Comparison of ENCODE assay signal across 13 mouse cellular contexts in genomic region chr17:35550143-35550494, GRCm38 (mm10). TPM values are rescaled to one million over a fixed set of nuclear protein-coding genes. Genes with fewer than 3 reads are reported as not detected.
DNase-seq lines count a peak whose midpoint lies in the region; ATAC-seq and TF ChIP-seq lines count a peak whose summit lies in the region.
"Had no signal": no experiment of that assay in that cellular context is flagged by ENCODE, and none has a peak within 500 bp of the region (broad histone marks: within the 10 kb centered on the region; RNA-seq: fewer than 3 reads in every experiment).

No protein-coding gene starts in this region.

- TF ChIP-seq CTCF in layer of hippocampus, adult 2 months (conservative IDR thresholded peaks at IDR 0.05), result peak; percentile 50
- TF ChIP-seq CTCF in ES-Bruce4 (IDR thresholded peaks at IDR 0.05; ENCODE audit: low read depth, low read length), result peak; percentile 2

- no peak overlapping the region for H3K4me3 ChIP-seq in heart, embryonic 11.5 days (ENCODE audit: low read depth, low read length)
- no peak overlapping the region for H3K4me3 ChIP-seq in layer of hippocampus, adult 2 months
- no peak overlapping the region for H3K4me3 ChIP-seq in ES-Bruce4 (ENCODE audit: low read depth, low read length)
- H3K4me3 ChIP-seq in intestine, embryonic 16.5 days (ENCODE audit: low read length), result no peak overlapping the region
- H3K4me3 ChIP-seq: embryonic facial prominence, embryonic 12.5 days had no signal

- no peak for TF ChIP-seq POLR2A in ES-Bruce4 (IDR thresholded peaks at IDR 0.05; ENCODE audit: insufficient read depth, low read length)

- peaks cover 12% of the 10 kb centered on the region for H3K4me1 ChIP-seq in heart, embryonic 11.5 days (ENCODE audit: control insufficient read depth, insufficient read depth, low read length)
- H3K4me1 ChIP-seq in ES-Bruce4 (ENCODE audit: control insufficient read depth, insufficient read depth, low read length), result peaks cover 8% of the 10 kb centered on the region
- H3K4me1 ChIP-seq in intestine, embryonic 16.5 days (ENCODE audit: control insufficient read depth, insufficient read depth, low read length), result peaks cover 9% of the 10 kb centered on the region

- no peaks in the 10 kb centered on the region for H3K27me3 ChIP-seq in heart, embryonic 11.5 days (ENCODE audit: control insufficient read depth, insufficient read depth, low read length)
- no peaks in the 10 kb centered on the region for H3K27me3 ChIP-seq in ES-Bruce4 (ENCODE audit: control insufficient read depth, insufficient read depth, low read length, poor library complexity, severe bottlenecking)
- no peaks in the 10 kb centered on the region for H3K27me3 ChIP-seq in intestine, embryonic 16.5 days (replicated peaks; ENCODE audit: control insufficient read depth, insufficient read depth, low read length)
- H3K27me3 ChIP-seq: embryonic facial prominence, embryonic 12.5 days had no signal

- no peak for TF ChIP-seq EP300 in ES-Bruce4 (IDR thresholded peaks at IDR 0.05; ENCODE audit: insufficient read depth, low read depth, low read length)

- no peaks in the 10 kb centered on the region for H3K36me3 ChIP-seq in heart, embryonic 11.5 days (ENCODE audit: control insufficient read depth, insufficient read depth, low read length)
- H3K36me3 ChIP-seq in ES-Bruce4 (ENCODE audit: control insufficient read depth, insufficient read depth, low read length, poor library complexity, severe bottlenecking), result no peaks in the 10 kb centered on the region
- H3K36me3 ChIP-seq in intestine, embryonic 16.5 days (ENCODE audit: control insufficient read depth, insufficient read depth, low read length), result no peaks in the 10 kb centered on the region
- H3K36me3 ChIP-seq: embryonic facial prominence, embryonic 12.5 days had no signal

- peak overlapping the region; percentile 58 for H3K9ac ChIP-seq in heart, embryonic 11.5 days (ENCODE audit: low read depth, low read length)
- no peak overlapping the region for H3K9ac ChIP-seq in ES-Bruce4 (ENCODE audit: low read depth, poor library complexity, severe bottlenecking)
- H3K9ac ChIP-seq in intestine, embryonic 16.5 days (ENCODE audit: low read depth, low read length), result 0 out of 2 replicates have a peak overlapping the region, but pooled peaks have one; percentile 17
- H3K9ac ChIP-seq: embryonic facial prominence, embryonic 12.5 days had no signal

- H3K9me3 ChIP-seq in heart, embryonic 11.5 days (replicated peaks; ENCODE audit: control insufficient read depth, low read length), result no peaks in the 10 kb centered on the region
- no peaks in the 10 kb centered on the region for H3K9me3 ChIP-seq in ES-Bruce4 (replicated peaks; ENCODE audit: control insufficient read depth, insufficient read depth, low read length, poor library complexity, severe bottlenecking)
- no peaks in the 10 kb centered on the region for H3K9me3 ChIP-seq in intestine, embryonic 16.5 days (ENCODE audit: control insufficient read depth, low read length)
- H3K9me3 ChIP-seq: embryonic facial prominence, embryonic 12.5 days had no signal

- DNase-seq in heart, adult 11 months, result no peak
- DNase-seq in layer of hippocampus, adult 2 months (ENCODE audit: low spot score in 2 of 2), result no peak
- no peak for DNase-seq in layer of hippocampus, postnatal 10 days (ENCODE audit: low spot score in 2 of 2)
- no peak for DNase-seq in T-cell, adult 2 months (ENCODE audit: low spot score)
- no peak for DNase-seq in lung, adult 18-20 months

- 86% methylated on average over 4 of the region's 4 CpGs for WGBS in heart, embryonic 11.5 days (ENCODE audit: insufficient replicate concordance)
- WGBS in intestine, embryonic 16.5 days, result 94% methylated on average over 4 of the region's 4 CpGs

- ATAC-seq in heart, embryonic 11.5 days (replicated peaks; ENCODE audit: insufficient number of reproducible peaks, low FRiP score, low TSS enrichment), result no peak
- ATAC-seq in intestine, embryonic 16.5 days, result no peak

- peak overlapping the region; percentile 52 for H3K4me2 ChIP-seq in heart, embryonic 11.5 days
- no peak overlapping the region for H3K4me2 ChIP-seq in intestine, embryonic 16.5 days (ENCODE audit: low read depth, low read length)
- H3K4me2 ChIP-seq: embryonic facial prominence, embryonic 12.5 days had no signal

- peak overlapping the region; percentile 97 for H3K27ac ChIP-seq in heart, embryonic 11.5 days (ENCODE audit: low read depth, low read length)
- H3K27ac ChIP-seq in layer of hippocampus, adult 2 months, result peak overlapping the region; percentile 88
- H3K27ac ChIP-seq in ES-Bruce4 (ENCODE audit: insufficient read depth, low read length), result no peak overlapping the region
- H3K27ac ChIP-seq in intestine, embryonic 16.5 days (ENCODE audit: low read length), result peak overlapping the region; percentile 64

RNA-seq across cellular contexts. Expression of gene Cdsn, which starts 1.8 kb away (rescaled TPM):
- polyA plus RNA-seq in heart, embryonic 11.5 days (2014; fragmentation: Nextera tagmentation; extraction: Ambion mirVana), result 0.40 and 0.83 TPM in 2 replicates
- total RNA-seq in layer of hippocampus, adult 2 months (2021), result under 1 TPM in 1 of 2 experiments, not detected in 1; 0.25 TPM
- total RNA-seq in layer of hippocampus, postnatal 10 days (2021), result under 1 TPM; 0.51 to 0.78 TPM
- polyA plus RNA-seq in ES-Bruce4 (2011; ENCODE audit: insufficient read depth, insufficient read length, low read depth, missing spikeins), result 0.33 TPM in 1 of 2 replicates, not detected in the other
- 0.10 TPM in 2 replicates for polyA plus RNA-seq in intestine, embryonic 16.5 days (2015; fragmentation: Nextera tagmentation; extraction: Ambion mirVana)
- total RNA-seq: megakaryocyte progenitor cell, adult 5-6 weeks had no signal

RNA-seq across cellular contexts. Expression of gene Psors1c2, which starts 17.1 kb away (rescaled TPM):
- 0.37 TPM in 1 of 2 replicates, not detected in the other for polyA plus RNA-seq in heart, embryonic 11.5 days (2014; fragmentation: Nextera tagmentation; extraction: Ambion mirVana)
- total RNA-seq in layer of hippocampus, adult 2 months (2021), result 1 to 10 TPM in 1 of 2 experiments, under 1 TPM in 1; 0.59 to 1.1 TPM
- not detected for total RNA-seq in layer of hippocampus, postnatal 10 days (2021)
- polyA plus RNA-seq in ES-Bruce4 (2011; ENCODE audit: insufficient read depth, insufficient read length, low read depth, missing spikeins), result 4.6 and 7.0 TPM in 2 replicates
- polyA plus RNA-seq in intestine, embryonic 16.5 days (2015; fragmentation: Nextera tagmentation; extraction: Ambion mirVana), result 0.66 and 0.81 TPM in 2 replicates
- total RNA-seq: adrenal gland, adult 18-20 months; megakaryocyte progenitor cell, adult 5-6 weeks had no signal

RNA-seq across cellular contexts. Expression of gene 2300002M23Rik, which starts 17.1 kb away (rescaled TPM):
- not detected in 2 replicates for polyA plus RNA-seq in heart, embryonic 11.5 days (2014; fragmentation: Nextera tagmentation; extraction: Ambion mirVana)
- total RNA-seq in layer of hippocampus, adult 2 months (2021), result not detected
- not detected for total RNA-seq in layer of hippocampus, postnatal 10 days (2021)
- 0.46 TPM in 1 of 2 replicates, not detected in the other for polyA plus RNA-seq in ES-Bruce4 (2011; ENCODE audit: insufficient read depth, insufficient read length, low read depth, missing spikeins)
- polyA plus RNA-seq in intestine, embryonic 16.5 days (2015; fragmentation: Nextera tagmentation; extraction: Ambion mirVana), result not detected in 2 replicates
- total RNA-seq: adrenal gland, adult 18-20 months; left cerebral cortex, postnatal 14 days; megakaryocyte progenitor cell, adult 5-6 weeks had no signal
- polyA plus RNA-seq: embryonic facial prominence, embryonic 12.5 days; neural tube, embryonic 11.5 days had no signal

RNA-seq across cellular contexts. Expression of gene Cchcr1, which starts 33.2 kb away (rescaled TPM):
- polyA plus RNA-seq in heart, embryonic 11.5 days (2014; fragmentation: Nextera tagmentation; extraction: Ambion mirVana), result 10.4 and 12.8 TPM in 2 replicates
- total RNA-seq in layer of hippocampus, adult 2 months (2021), result 10 to 100 TPM; 11.0 to 12.6 TPM
- 1 to 10 TPM; 7.7 to 9.7 TPM for total RNA-seq in layer of hippocampus, postnatal 10 days (2021)
- 13.4 and 15.3 TPM in 2 replicates for polyA plus RNA-seq in ES-Bruce4 (2011; ENCODE audit: insufficient read depth, insufficient read length, low read depth, missing spikeins)
- 12.5 and 15.7 TPM in 2 replicates for polyA plus RNA-seq in intestine, embryonic 16.5 days (2015; fragmentation: Nextera tagmentation; extraction: Ambion mirVana)

RNA-seq across cellular contexts. Expression of gene Tcf19, which starts 33.5 kb away (rescaled TPM):
- 47.6 and 51.1 TPM in 2 replicates for polyA plus RNA-seq in heart, embryonic 11.5 days (2014; fragmentation: Nextera tagmentation; extraction: Ambion mirVana)
- total RNA-seq in layer of hippocampus, adult 2 months (2021), result 1 to 10 TPM; 4.7 to 7.2 TPM
- 1 to 10 TPM; 7.5 to 8.0 TPM for total RNA-seq in layer of hippocampus, postnatal 10 days (2021)
- polyA plus RNA-seq in ES-Bruce4 (2011; ENCODE audit: insufficient read depth, insufficient read length, low read depth, missing spikeins), result 4.0 and 5.2 TPM in 2 replicates
- 57.7 and 68.3 TPM in 2 replicates for polyA plus RNA-seq in intestine, embryonic 16.5 days (2015; fragmentation: Nextera tagmentation; extraction: Ambion mirVana)
